Mouse (Mus musculus) ovary, postnatal 14 days (tissue): ENCODE results near the gene Olfr1086.
"Not testable (repeated sequence)": the region's sequence is repeated elsewhere in the genome, so short reads cannot be mapped to it uniquely, and the experiment has no call there.

Experiments used
- DNase-seq: peaks from one replicate; pipeline ENCODE4 v3.0.0; 2022; ENCODE audit warnings: low spot score

Gene Olfr1086

DNA sequence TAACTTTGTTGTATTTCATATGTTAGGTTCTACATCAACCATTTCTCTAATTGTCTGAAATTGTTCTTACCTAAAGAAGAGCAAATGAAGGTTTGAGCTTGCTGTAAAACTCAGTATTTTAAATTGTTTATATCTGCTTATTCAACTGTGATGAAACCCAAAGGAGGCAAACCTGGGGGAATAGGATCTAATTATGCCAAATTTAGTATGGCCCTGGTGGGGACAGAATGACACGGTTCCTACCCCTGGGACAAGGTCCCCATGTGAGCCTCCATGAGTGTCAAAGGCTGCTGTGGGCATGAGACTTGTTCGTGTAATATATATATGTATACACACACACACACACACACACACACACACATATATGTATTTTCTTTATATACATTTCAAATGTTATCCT is at the start of gene Olfr1086:
Gene Olfr1086 (minus strand): TSS at position 101 of the 400 bp plus-strand sequence.
- DNase-seq, result no peak

DNA sequence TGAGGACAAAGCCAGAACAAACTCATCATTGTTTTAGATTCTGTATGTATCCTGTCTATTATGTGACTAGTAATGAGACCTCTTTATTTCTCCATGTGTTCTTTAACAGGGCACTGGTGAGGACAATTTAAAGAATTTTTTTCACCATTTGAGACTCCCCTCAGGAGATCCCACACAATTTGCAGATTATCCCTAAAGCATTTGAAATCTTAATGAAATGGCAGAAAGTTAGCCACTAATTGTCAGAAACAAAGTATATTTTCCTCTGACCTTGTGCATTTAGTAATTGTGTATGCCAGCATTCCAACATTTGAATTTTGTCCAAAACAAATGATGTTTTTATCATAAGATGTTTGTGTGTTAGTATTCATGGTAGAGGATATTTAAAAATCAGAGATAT is 18.4 kb upstream of the Olfr1086 start, which contains the start of gene Olfr1087:
Gene Olfr1087 (minus strand): TSS at position 101 of the 400 bp plus-strand sequence.
- DNase-seq, result no peak

DNA sequence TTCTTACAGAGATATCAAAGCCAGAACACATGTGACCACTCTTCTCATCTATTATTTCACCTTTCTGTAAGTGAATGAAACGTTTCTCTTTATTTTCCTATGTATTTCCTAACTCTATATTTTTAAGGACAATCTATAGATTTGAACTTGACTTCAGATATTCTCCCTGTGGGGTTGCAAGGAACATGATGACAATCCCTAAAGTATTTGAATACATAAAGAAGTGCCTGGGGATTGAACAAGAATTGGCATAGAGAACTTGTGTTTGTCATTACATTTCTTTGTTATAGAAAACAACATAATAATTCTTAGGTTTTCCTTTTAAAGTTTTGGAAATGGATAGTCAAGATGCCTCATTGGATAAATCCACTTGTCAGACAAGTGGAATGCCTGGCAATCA is 18.0 kb downstream of the Olfr1086 start, which contains the start of gene Olfr1085:
Gene Olfr1085 (minus strand): TSS at position 101 of the 400 bp plus-strand sequence.
- no peak for DNase-seq

DNA sequence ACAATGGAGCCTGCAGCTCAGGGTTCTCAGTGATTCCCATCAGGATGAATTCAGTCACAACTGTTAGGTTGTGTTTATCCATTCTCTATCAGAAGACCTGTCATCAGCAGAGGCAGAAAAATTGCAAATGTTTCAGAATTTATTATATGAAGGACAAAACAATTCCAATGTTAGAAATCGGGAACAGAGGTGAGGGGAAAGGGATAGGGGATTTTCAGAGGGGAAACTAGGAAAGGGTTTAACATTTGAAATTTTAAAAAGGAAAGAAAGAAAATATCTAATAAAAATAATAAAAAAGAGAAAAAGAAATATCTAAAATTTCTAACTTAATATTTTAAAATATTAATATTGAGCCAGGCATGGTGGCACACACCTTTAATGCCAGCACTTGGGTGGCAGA is 40.3 kb downstream of the Olfr1086 start, which contains the start of gene Olfr1084:
Gene Olfr1084 (minus strand): TSS at position 101 of the 400 bp plus-strand sequence.
- not testable (repeated sequence) for DNase-seq
